Mouse (Mus musculus): ENCODE measurements at regions not wholly inside any gene's neighbourhood (a gene's known extent, or its start where the extent isn't known, plus 50 kb on each side); places are given as distances from the start of the nearest gene placed in this dataset.

DNA sequence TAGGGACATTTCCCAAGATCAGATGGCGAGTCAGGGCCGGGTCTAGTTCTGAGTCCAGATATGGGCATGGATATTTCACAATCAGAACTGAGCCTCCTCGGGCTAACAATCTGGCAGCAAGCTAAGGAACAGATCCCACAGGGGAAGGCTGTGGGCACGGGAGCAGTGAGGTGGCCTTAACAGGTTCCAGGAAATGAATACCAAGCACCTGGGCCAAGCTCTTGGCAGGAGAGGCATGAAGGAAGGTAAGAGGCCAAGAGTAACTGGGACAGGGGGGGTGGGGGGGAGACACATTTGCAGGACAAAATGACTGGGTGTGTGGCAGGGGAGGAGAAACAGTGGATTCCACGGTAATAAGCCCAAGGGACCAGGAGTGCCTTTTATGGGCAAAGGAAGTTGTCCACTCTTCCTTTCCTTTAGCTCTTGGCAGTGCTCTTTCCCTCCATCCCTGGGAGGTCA is 124.9 kb upstream of the Ank start:
- WGBS: 66% methylated on average over 5 of the region's 5 CpGs
- Histone ChIP-seq H3K36me3 (ENCODE audit: control insufficient read depth, insufficient read depth, low read length) (no peaks in the 10 kb centered on the region), H3K9ac (ENCODE audit: low read depth, low read length) (no peak overlapping the region), H3K27ac (replicated peaks; ENCODE audit: insufficient read depth, low read depth, low read length) (no peak overlapping the region), H3K4me1 (ENCODE audit: control insufficient read depth, insufficient read depth, low read length) (no peaks in the 10 kb centered on the region), H3K4me3 (ENCODE audit: insufficient read depth, low read depth, low read length) (no peak overlapping the region), H3K27me3 (ENCODE audit: control insufficient read depth, insufficient read depth, low read length) (no peaks in the 10 kb centered on the region), H3K79me2 (ENCODE audit: control insufficient read depth, insufficient read depth, low read length) (no peaks in the 10 kb centered on the region)
- TF ChIP-seq POLR2A (IDR thresholded peaks at IDR 0.05; ENCODE audit: extremely low read depth, insufficient read depth, low read length): no peak
- TF ChIP-seq CTCF (IDR thresholded peaks at IDR 0.05; ENCODE audit: low read depth, low read length): no peak
- no peak for DNase-seq (ENCODE audit: extremely low read depth, low read depth, low spot score)

GRCm38 (mm10) chr15:27358441-27358840 is 108.0 kb upstream of the Ank start:
- no peaks in the 10 kb centered on the region for H3K4me1 ChIP-seq (ENCODE audit: control insufficient read depth, insufficient read depth, low read length)
- H3K36me3 ChIP-seq (ENCODE audit: control insufficient read depth, insufficient read depth, low read length): no peaks in the 10 kb centered on the region
- H3K27me3 ChIP-seq (ENCODE audit: control insufficient read depth, insufficient read depth, low read length): no peaks in the 10 kb centered on the region
- no peak for DNase-seq (ENCODE audit: extremely low read depth, low read depth, low spot score)
- TF ChIP-seq POLR2A (IDR thresholded peaks at IDR 0.05; ENCODE audit: extremely low read depth, insufficient read depth, low read length) (no peak), CTCF (IDR thresholded peaks at IDR 0.05; ENCODE audit: low read depth, low read length) (no peak)
- H3K4me3 ChIP-seq (ENCODE audit: insufficient read depth, low read depth, low read length): no peak overlapping the region
- H3K79me2 ChIP-seq (ENCODE audit: control insufficient read depth, insufficient read depth, low read length): no peaks in the 10 kb centered on the region
- H3K9ac ChIP-seq (ENCODE audit: low read depth, low read length): no peak overlapping the region
- WGBS: 85% methylated on average over 6 of the region's 6 CpGs
- no peak overlapping the region for H3K27ac ChIP-seq (replicated peaks; ENCODE audit: insufficient read depth, low read depth, low read length)

GRCm38 (mm10) chr15:27359271-27359670 is 107.2 kb upstream of the Ank start:
- no peak for TF ChIP-seq CTCF (IDR thresholded peaks at IDR 0.05; ENCODE audit: low read depth, low read length)
- TF ChIP-seq POLR2A (IDR thresholded peaks at IDR 0.05; ENCODE audit: extremely low read depth, insufficient read depth, low read length): no peak
- WGBS: 54% methylated on average over 1 of the region's 1 CpGs
- Histone ChIP-seq H3K36me3 (ENCODE audit: control insufficient read depth, insufficient read depth, low read length) (no peaks in the 10 kb centered on the region), H3K4me3 (ENCODE audit: insufficient read depth, low read depth, low read length) (no peak overlapping the region), H3K79me2 (ENCODE audit: control insufficient read depth, insufficient read depth, low read length) (no peaks in the 10 kb centered on the region), H3K27ac (replicated peaks; ENCODE audit: insufficient read depth, low read depth, low read length) (no peak overlapping the region), H3K27me3 (ENCODE audit: control insufficient read depth, insufficient read depth, low read length) (no peaks in the 10 kb centered on the region), H3K4me1 (ENCODE audit: control insufficient read depth, insufficient read depth, low read length) (no peaks in the 10 kb centered on the region), H3K9ac (ENCODE audit: low read depth, low read length) (no peak overlapping the region)
- DNase-seq (ENCODE audit: extremely low read depth, low read depth, low spot score): no peak

DNA sequence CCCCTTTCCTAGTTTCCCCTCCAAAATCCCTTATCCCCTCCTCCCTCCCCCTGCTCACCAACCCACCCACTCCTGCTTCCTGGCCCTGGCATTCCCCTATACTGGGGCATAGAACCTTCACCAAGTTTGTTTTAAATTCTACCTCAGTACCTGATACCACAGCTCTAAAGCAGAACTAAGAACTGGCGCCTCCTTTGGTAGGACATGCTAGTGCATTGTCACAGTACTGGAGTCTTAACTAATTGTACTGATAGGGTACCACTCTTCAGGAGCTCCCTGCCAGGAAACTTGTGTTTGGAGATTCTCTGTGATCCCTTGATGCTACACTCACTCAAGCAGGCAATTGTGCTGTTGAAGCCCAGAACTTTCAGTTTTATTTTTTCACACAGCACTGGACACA is 92.0 kb upstream of the Ank start:
- DNase-seq (ENCODE audit: extremely low read depth, low read depth, low spot score): no peak
- H3K79me2 ChIP-seq (ENCODE audit: control insufficient read depth, insufficient read depth, low read length): no peaks in the 10 kb centered on the region
- TF ChIP-seq POLR2A (IDR thresholded peaks at IDR 0.05; ENCODE audit: extremely low read depth, insufficient read depth, low read length) (no peak), CTCF (IDR thresholded peaks at IDR 0.05; ENCODE audit: low read depth, low read length) (no peak)
- H3K36me3 ChIP-seq (ENCODE audit: control insufficient read depth, insufficient read depth, low read length): no peaks in the 10 kb centered on the region
- H3K27ac ChIP-seq (replicated peaks; ENCODE audit: insufficient read depth, low read depth, low read length): no peak overlapping the region
- H3K27me3 ChIP-seq (ENCODE audit: control insufficient read depth, insufficient read depth, low read length): no peaks in the 10 kb centered on the region
- no peak overlapping the region for H3K9ac ChIP-seq (ENCODE audit: low read depth, low read length)
- WGBS: 82% methylated on average over 1 of the region's 1 CpGs
- H3K4me3 ChIP-seq (ENCODE audit: insufficient read depth, low read depth, low read length): no peak overlapping the region
- H3K4me1 ChIP-seq (ENCODE audit: control insufficient read depth, insufficient read depth, low read length): peaks cover 8% of the 10 kb centered on the region; the same call in 1 of the 2 replicates

DNA sequence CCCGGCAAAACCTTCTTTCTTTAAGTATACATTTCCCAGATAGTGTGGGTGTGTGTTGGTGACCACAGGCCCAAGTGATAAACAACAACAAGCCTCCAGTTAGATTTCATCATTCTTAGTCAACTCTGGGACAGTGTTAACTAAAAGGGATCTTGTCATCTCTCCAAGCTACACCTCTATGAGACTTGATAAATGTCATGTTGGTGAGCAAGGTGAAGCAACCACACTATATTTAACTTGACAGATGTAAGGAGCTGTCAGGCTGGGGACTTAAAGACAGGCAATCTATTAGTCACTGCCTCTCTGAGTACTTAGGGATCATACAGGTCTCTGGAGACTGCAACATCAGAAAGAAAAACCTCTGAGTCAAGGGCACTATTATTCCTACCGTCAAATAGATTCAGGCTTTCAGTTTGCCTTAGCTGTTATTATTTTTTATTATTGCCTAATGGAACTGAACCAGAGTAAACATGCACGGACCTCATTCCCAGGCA is 87.8 kb upstream of the Ank start:
- Histone ChIP-seq H3K36me3 (ENCODE audit: control insufficient read depth, insufficient read depth, low read length) (no peaks in the 10 kb centered on the region), H3K4me3 (ENCODE audit: insufficient read depth, low read depth, low read length) (no peak overlapping the region), H3K27me3 (ENCODE audit: control insufficient read depth, insufficient read depth, low read length) (no peaks in the 10 kb centered on the region), H3K4me1 (ENCODE audit: control insufficient read depth, insufficient read depth, low read length) (peaks cover 8% of the 10 kb centered on the region; the same call in 1 of the 2 replicates), H3K79me2 (ENCODE audit: control insufficient read depth, insufficient read depth, low read length) (no peaks in the 10 kb centered on the region), H3K9ac (ENCODE audit: low read depth, low read length) (no peak overlapping the region), H3K27ac (replicated peaks; ENCODE audit: insufficient read depth, low read depth, low read length) (no peak overlapping the region)
- DNase-seq (ENCODE audit: extremely low read depth, low read depth, low spot score): no peak
- WGBS: 47% methylated on average over 3 of the region's 3 CpGs
- TF ChIP-seq POLR2A (IDR thresholded peaks at IDR 0.05; ENCODE audit: extremely low read depth, insufficient read depth, low read length): no peak
- TF ChIP-seq CTCF (IDR thresholded peaks at IDR 0.05; ENCODE audit: low read depth, low read length): no peak

GRCm38 (mm10) chr15:27380436-27380945 is 86.0 kb upstream of the Ank start:
- no peaks in the 10 kb centered on the region for H3K79me2 ChIP-seq (ENCODE audit: control insufficient read depth, insufficient read depth, low read length)
- H3K9ac ChIP-seq (ENCODE audit: low read depth, low read length): no peak overlapping the region
- no peak overlapping the region for H3K27ac ChIP-seq (replicated peaks; ENCODE audit: insufficient read depth, low read depth, low read length)
- DNase-seq (ENCODE audit: extremely low read depth, low read depth, low spot score): no peak
- no peak for TF ChIP-seq POLR2A (IDR thresholded peaks at IDR 0.05; ENCODE audit: extremely low read depth, insufficient read depth, low read length)
- TF ChIP-seq CTCF (IDR thresholded peaks at IDR 0.05; ENCODE audit: low read depth, low read length): no peak
- H3K36me3 ChIP-seq (ENCODE audit: control insufficient read depth, insufficient read depth, low read length): no peaks in the 10 kb centered on the region
- H3K4me1 ChIP-seq (ENCODE audit: control insufficient read depth, insufficient read depth, low read length): peaks cover 8% of the 10 kb centered on the region; the same call in 1 of the 2 replicates
- no peaks in the 10 kb centered on the region for H3K27me3 ChIP-seq (ENCODE audit: control insufficient read depth, insufficient read depth, low read length)
- no peak overlapping the region for H3K4me3 ChIP-seq (ENCODE audit: insufficient read depth, low read depth, low read length)
- WGBS: 87% methylated on average over 4 of the region's 4 CpGs
